Mouse (Mus musculus) lung, postnatal 36 days (tissue): Measurements from ENCODE around the gene Olfr3.

Experiments used
- DNase-seq: peaks from one replicate; pipeline ENCODE4 v3.0.0; 2022; ENCODE audit warnings: mixed read lengths

Olfr3 gene

DNA sequence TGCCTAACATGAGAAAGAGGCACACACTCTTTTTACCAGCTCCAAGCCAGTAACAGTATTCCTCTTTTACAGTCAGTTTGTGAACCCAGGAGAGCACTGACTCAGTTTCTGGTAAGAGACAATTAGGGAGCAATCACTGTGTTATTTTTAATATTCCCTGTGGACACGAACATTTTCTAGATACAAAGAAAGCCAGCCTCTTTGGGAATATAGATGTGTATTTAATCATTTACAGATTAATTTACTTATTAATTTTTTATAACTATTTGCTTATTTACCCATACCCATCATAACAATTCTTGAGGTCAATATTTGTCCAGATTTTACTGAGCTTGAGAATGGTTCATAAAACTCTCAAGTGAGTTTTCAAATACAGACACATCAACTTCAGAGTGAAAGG is at the start of gene Olfr3:
Olfr3 (minus strand) TSS at position 101 of the 400 bp plus-strand sequence.
- DNase-seq = no peak

DNA sequence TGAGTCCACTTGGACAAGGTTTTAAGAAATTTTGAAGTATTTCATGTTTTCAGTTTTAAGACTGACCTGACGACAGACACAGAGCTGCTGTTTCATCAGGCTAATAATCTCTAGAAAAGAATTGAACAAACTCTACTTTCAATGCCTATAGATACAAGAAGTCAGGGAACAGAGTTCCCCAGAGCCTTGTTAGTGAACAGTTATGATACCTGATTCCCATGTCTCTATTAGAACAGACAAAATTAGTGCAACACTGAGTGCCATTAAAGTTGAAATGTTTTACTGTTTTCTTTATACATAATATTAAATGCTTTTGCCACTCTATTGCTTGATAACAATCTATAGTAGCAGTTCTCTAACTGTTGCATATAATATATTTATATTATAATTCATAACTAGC is 45.7 kb upstream of the Olfr3 start, which contains the start of gene Olfr351:
Olfr351 (minus strand) TSS at position 101 of the 400 bp plus-strand sequence.
- DNase-seq = no peak

DNA sequence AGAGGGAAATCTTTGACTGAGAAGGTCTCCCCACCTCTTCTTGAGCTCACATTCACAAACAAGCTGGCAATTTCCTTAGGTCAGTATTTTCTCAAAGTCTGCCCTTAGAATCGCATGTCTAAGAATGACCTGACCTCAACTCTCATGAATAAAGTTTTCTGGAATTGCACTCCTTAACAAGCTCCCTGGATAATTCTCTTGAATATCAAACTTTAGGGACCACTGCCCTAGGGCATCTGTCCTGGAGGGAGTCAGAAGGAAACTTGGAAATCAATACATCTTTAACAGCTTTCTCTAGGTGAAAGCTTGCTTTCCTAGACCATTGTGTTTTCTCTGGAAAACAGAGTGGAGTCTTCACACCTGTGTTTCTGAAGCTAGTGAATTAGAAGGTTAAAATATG is 29.2 kb upstream of the Olfr3 start, which contains the start of gene Olfr350:
Olfr350 (plus strand) TSS at position 301 of the 400 bp plus-strand sequence.
- DNase-seq = no peak

DNA sequence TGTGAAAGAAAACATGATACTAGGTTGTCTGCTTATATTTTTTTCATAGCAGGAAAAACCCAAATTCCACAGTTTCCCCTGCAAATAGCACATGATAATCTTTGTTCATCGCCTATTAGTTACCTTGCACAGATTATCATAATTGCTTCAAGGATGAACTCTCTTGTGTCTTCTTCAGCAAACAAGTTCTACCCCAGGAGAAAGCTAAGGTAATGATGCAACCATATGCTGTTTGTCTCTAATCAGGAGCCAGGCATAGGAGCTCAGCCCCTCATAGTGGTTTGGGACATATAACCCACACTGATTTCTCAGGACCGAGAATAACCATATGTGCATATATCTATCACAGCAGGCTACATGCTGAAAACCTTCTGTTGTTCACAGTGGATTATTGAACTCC is 26.6 kb downstream of the Olfr3 start, which contains the start of gene Olfr50:
Olfr50 (plus strand) TSS at position 301 of the 400 bp plus-strand sequence.
- DNase-seq = no peak

DNA sequence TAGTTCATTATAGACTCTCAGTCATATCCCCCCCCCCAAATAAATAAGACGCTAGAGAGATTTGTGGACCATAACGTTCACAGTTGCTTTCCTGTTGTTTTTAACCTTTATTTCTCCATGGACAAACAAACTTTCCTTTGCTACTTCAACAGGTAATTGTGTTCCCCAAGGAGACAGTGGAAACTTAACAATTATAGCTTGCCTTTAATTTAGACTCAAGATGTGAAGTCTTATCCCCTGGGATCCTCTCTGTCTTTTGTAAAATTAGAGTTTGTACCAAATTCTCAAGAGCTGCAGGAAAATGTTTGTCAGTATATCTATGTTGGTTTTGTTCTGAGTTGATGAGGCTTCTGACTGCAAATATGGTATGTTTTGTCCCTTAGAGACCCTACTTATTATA is 32.9 kb downstream of the Olfr3 start, which contains the start of gene Olfr348:
Olfr348 (plus strand) TSS at position 301 of the 400 bp plus-strand sequence.
- no peak for DNase-seq
